Mouse (Mus musculus): ENCODE data around the gene R3hdm4.

DNA sequence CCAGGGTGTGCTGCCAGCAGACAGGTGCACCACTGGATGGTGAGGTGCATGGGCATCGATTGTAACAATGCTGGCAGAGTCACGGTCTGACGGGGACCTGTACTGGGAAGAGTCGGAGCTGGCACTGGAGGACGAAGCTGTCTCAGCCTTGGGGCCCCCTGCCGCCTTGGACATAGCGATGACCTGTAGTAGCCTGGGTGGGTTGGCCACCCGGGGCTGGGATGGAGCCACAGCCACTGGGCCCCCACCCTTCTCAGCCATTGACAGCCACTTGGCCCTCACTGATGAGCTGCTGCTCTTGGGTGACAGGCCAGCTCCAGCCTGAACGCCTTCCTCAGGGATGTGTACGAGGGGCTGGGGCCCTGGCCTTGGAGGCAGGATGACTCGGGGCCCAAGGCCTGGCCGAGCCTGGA lies 55.8 kb downstream of the R3hdm4 start:
- TF ChIP-seq CTCF (IDR thresholded peaks at IDR 0.05; ENCODE audit: extremely low read depth, insufficient read depth, low read length): no peak
- TF ChIP-seq POLR2A (IDR thresholded peaks at IDR 0.05; ENCODE audit: extremely low read depth, insufficient read depth, low read length): no peak

Measured in cortical plate, adult 2 months (tissue).